Mouse (Mus musculus) 416B (cell line): ENCODE data around the gene Hhex.
A peak's percentile ranks its signal among the peaks of the same experiment; 100 is the strongest.

Experiments used
- DNase-seq: peaks from one replicate; pipeline ENCODE4 v3.0.0; 2011; ENCODE audit warnings: low read depth

Hhex gene

GRCm38 (mm10) chr19:37449246-37449645, 14.6 kb downstream of the Hhex start:
- DNase-seq = no peak

- DNase-seq = no peak
Observed at GRCm38 (mm10) chr19:37455528-37455927, 20.9 kb downstream of the Hhex start.

GRCm38 (mm10) chr19:37455961-37456360, 21.4 kb downstream of the Hhex start:
- no peak for DNase-seq

GRCm38 (mm10) chr19:37458013-37458412, 23.4 kb downstream of the Hhex start:
- DNase-seq = no peak

- DNase-seq = no peak
Observed at GRCm38 (mm10) chr19:37466403-37466802, 31.8 kb downstream of the Hhex start.

DNA sequence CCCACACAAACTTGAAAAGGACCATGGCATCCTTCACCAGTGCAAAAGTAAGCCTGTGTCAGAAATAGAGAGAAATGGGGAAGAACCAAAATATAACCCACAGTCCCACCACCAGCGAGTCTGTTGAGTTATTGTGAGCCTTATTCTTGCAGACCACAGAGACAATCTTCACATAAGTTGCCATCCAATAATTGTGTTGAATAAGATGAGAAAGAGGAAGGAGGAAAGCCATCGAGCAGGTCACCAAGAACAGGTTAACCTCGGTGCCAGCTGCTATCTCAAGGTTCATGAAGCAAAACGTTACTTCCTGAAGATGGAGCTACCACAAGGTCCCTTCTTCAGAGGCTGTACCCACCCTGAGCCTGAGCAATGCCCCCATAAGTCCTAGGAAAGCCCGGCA, 32.4 kb downstream of the Hhex start:
- no peak for DNase-seq

GRCm38 (mm10) chr19:37468841-37469566, 34.4 kb downstream of the Hhex start:
- no peak for DNase-seq

DNA sequence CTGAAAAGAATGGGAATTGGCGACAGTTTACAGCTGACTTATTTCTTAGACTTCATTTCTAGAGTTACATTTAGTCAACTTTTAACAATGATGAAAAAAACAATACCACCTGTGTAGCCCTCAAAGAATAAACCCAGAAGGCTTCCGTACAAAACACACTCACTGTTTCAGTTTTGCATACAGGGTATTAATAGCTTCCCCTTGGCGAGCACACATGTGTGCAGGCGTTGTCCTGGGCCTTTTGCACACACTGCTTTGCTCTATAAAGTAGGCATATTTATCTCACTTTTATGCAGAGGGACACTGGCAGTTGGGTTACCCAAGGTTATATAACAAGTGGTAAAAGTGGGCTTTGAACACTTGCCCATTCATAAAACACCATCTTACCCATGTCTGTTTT, 37.1 kb downstream of the Hhex start:
- no peak for DNase-seq

DNA sequence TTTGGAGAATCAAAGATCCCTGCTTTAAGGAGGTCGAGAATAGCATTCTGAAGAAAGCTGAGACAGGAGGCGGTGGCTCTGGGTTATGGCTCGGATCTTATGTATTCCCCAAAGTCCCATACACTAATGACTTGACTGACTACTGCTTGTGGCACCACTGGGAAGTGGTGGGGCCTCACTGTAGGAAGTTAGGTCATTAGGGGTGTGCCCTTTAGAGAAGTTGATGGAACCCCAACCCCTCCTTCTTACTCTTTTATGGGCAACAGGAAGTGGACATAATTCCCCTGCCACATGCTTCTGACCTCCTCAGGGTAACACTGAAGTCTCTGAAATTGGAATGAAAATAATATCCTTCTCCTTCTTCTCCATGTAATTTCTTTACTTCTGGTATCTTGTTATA, 38.0 kb downstream of the Hhex start:
- peak; percentile 65 for DNase-seq

DNA sequence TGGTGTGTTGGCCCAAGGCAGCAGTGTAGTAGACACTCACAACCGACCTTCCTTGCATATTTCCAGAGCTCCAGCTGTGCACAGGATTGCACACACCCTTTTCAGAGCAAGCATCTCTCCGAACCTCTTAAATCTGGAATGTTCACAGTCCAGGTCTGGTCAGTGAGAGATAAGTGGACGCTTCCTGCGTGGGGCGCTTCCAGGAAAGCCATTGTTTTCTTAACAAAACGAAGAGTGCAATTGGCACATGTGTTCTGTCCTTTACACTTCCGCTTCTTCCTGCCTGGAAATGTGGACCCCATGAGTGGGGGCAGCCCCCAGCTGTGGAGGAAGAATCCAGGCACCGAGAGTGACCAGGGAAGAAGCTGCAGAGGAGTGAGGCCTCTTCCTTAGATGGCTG, 47.1 kb downstream of the Hhex start:
- no peak for DNase-seq

GRCm38 (mm10) chr19:37482556-37483187, 48.1 kb downstream of the Hhex start:
- peak; percentile 66 for DNase-seq

DNA sequence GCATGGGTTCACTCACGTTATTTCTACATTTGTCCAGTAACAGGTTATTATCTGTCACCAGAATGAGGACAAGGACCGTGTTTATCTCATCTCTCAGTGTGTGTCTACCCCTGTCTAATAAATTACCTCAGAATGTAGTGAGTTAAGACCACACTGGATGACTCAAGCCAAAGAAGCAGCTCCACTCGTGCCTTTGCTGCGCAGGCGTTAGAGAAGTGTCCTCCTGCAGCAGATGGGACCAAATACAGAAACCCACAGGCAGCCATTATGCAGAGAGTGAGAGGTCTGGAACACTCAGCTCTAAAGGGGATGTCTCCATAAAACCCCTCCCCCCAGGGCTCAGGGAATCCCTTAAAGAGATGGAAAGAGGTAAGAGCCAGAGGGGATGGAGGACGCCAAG, 50.2 kb downstream of the Hhex start:
- no peak for DNase-seq

GRCm38 (mm10) chr19:37486801-37487200, 52.2 kb downstream of the Hhex start:
- no peak for DNase-seq

GRCm38 (mm10) chr19:37487811-37488475, 53.3 kb downstream of the Hhex start:
- no peak for DNase-seq

DNA sequence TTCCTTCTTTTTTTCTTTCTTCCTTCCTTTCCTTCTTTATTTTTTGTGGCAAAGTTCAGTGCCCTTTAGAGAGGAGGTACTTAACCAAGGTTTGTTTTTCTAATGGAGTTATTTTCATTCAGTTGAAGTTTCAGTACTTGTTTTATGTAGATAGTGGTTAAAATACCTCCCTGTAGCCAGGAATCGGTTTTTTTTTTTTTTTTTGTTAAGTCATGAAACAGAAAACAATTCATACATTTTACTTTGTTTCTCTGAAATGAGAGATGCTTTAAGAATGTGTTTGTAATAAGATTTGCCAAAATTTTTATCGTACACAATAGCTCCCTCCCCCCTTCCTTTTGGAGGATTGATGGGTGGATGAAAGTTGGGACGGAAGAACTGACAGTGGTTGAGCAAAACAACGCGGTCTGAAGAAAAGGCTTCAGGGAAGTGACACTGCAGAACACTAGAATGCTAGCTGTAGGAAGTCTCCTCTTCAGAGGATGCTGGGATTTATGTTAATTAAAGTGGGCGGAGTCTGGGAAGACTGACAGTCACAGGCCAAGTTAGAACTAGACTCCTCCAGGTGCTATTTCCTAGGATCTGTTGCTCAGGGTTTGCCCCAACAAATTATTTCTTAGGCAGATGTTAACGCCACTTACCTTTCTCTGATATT, 54.1 kb downstream of the Hhex start:
- peak; percentile 46 for DNase-seq
